Mouse (Mus musculus): ENCODE data around the gene Eif4g1. TPM values are rescaled to one million over a fixed set of nuclear protein-coding genes. Genes with fewer than 3 reads are reported as not detected.

Gene Eif4g1
- total RNA-seq (2023): 100 to 1,000 TPM; 147 to 161 TPM

DNA sequence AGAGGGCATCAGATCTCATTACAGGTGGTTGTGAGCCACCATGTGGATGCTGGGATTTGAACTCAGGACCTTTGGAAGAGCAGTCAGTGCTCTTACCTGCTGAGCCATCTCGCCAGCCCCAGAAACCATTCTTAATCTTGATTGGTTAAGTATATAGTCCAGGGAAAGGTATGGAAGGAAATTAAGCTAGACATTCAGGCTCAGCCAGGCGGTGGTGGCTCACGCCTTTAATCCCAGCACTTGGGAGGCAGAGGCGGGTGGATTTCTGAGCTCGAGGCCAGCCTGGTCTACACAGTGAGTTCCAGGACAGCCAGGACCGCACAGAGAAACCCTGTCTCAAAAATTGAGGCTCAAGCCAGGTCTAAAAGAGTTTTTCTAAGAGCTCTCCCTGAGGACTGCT, at the start of gene Eif4g1:
Eif4g1 (plus strand) TSS at position 301 of the 400 bp plus-strand sequence.

GRCm38 (mm10) chr16:20621191-20621990, 46.7 kb upstream of the Eif4g1 start, which contains the start of gene Camk2n2:
Camk2n2 (minus strand) TSS chr16:20621287.

DNA sequence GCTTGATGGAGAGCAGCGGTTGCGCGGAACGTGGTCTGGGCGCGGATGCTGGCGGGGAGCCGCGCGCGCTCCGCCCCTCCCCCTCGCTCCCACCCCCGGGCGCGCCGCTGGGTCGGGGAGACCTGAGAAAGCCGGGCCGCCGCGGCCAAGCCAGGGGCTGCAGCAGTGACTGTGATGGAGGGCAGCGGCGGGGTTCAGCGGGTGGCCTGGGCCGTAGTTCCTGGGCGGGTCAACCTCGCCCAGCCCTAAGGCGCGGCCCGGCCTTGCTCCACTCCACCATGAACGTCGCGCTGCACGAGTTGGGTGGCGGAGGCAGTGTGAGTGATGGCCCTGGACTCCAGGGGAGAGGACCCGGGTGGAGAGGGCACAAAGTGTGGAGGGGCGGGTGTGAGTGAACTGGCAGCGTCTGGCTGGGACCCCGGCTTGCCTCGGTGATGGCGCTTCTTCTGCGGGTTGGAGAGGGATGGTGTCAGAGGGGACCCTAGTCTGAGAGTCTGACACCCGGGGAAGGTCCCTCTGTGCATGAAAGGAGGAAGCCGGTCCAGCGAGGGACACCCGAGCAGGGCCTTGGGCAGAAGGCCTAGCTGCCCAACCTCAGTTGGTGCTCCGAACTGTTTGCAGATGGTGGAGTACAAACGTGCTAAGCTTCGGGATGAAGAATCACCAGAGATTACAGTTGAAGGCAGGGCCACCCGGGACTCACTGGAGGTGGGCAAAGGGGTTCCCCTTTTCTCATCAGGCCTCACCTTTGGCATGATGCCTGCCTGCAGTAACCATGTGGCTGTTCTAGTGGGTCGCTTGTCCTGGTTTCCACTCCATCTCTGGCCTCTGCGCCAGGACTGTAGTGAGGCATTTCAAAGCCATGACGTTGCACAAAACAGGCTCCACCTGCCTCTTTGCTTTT, 38.1 kb upstream of the Eif4g1 start, which contains the start of gene Ece2:
Ece2 (plus strand) TSS at position 98 of the 904 bp plus-strand sequence.

GRCm38 (mm10) chr16:20651076-20651946, 16.8 kb upstream of the Eif4g1 start, which contains the start of gene Psmd2:
Psmd2 (plus strand) TSS chr16:20651652.

DNA sequence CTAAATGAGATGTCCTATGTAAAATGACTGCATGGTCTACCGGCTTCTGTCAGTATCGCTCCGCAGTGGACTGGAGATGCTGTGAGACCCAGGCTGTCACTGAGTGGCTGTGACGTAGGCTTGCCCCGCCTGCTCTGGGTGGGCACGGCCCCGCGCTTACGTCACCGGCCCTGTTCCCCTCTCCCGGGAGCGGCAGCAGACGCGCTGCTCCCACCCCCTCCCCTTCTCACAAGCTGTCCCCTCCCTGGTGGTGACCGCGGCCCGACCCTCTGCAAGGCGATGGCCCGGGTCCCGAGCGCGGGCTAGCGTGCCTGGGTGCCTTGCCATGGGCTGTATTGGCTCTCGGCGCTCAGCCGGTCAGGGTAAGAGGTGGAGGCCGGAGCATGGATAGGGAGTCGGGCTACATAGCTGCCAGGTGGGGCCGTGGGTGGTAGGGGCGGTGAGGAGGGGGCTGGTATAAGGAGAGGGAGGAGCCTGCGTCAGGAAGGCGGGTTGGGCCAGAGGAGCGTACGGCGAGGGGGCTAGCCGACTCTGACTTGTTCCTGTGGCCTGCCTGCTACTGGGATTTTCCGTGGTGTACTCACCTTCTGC, 25.1 kb downstream of the Eif4g1 start, which contains the start of gene Fam131a:
Fam131a (plus strand) TSS at position 131 of the 591 bp plus-strand sequence.

DNA sequence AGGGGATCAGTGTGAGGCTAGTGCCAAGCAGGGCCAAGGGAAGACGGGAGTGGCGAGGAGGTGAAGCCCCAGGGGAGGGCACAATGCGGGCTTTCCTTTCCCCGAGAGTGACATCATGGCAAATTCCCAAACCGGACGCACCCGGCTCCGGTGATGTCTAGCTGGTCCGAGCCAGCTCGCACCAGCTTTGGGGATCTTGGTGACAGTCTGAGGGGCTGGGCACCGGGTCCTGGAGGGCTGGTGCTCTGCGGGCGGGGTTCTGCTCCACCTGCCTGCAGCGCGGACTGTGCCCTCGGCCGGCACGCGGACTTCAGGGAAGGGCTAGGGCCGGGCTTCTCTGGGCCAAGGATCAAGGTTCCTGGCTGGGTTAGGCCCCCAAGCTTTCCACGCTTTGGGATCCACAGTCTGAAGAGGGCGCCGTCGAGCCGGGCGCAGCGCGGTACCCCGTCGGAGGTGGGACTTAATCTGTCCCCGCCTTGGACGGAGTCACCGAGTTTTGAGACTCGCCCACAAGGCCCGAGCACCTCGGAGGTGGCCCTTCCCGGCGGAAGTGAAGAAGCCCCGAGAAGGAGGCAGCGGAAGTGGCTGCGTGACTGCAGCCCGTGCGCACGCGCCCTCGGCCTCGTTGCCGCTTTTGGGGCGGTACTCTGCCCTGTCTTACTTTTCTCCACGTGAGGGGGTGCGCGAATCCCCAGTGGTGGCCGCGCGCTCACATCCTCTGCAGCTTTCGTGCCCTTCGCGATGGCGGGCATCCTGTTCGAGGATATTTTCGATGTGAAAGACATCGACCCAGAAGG, 49.3 kb downstream of the Eif4g1 start, which contains the start of the genes Polr2h and Clcn2:
Polr2h (plus strand) TSS at position 485 of the 797 bp plus-strand sequence.
Clcn2 (minus strand) TSS at position 566 of the 797 bp plus-strand sequence.

DNA sequence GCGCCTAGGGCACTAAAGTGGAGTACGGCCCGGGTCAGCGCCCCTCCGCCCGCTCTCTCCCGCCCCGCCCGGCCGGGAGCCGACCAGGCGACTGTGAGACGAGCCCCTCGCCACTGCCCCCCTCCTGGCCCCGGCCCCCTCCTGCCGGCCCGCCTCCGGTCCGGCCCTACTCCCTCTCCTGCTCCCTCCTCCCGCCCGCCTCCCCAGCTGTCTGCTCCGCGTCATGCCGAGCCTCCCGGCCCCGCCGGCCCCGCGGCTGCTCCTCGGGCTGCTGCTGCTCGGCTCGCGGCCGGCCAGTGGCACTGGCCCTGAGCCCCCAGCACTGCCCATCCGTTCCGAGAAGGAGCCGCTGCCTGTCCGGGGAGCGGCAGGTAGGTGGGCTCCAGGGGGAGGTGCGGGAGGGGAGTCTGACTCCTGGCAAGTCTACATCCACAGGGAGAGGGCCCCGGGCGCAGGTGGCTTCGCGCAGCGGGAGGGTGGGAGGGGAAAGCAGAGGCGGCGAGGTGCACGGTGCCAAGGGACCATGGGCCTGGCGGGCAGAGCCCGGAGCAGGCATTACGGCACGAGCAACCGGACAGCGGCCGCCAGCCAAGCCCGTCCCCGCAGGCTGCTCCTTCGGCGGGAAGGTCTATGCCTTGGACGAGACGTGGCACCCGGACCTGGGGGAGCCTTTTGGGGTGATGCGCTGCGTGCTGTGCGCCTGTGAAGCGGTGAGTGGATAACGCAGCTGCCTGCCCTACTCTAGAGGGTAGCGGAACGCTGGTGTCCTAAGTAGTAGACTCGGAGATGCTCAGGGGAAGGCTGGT, 65.0 kb downstream of the Eif4g1 start, which contains the start of gene Chrd:
Chrd (plus strand) TSS at position 203 of the 806 bp plus-strand sequence.

GRCm38 (mm10) chr16:20733731-20734730, 65.9 kb downstream of the Eif4g1 start, which contains the start of gene Thpo:
Thpo (minus strand) TSS chr16:20734511.

Other genes starting within 250 kb of the Eif4g1 start
- 100 to 1,000 TPM in 1 of 2 experiments, 10 to 100 TPM in 1; 83.4 to 102 TPM for gene Abcc5, start 241.9 kb upstream of the Eif4g1 start, total RNA-seq (2023)
- gene Eif2b5, start 169.5 kb upstream of the Eif4g1 start, total RNA-seq (2023): 10 to 100 TPM; 22.6 to 22.8 TPM
- 10 to 100 TPM; 26.5 to 28.0 TPM for gene Dvl3, start 151.3 kb upstream of the Eif4g1 start, total RNA-seq (2023)
- gene Ap2m1, start 132.8 kb upstream of the Eif4g1 start, total RNA-seq (2023): 100 to 1,000 TPM; 190 to 204 TPM
- gene Abcf3, start 119.7 kb upstream of the Eif4g1 start, total RNA-seq (2023): 10 to 100 TPM; 45.4 to 46.1 TPM
- gene Vwa5b2, start 78.8 kb upstream of the Eif4g1 start, total RNA-seq (2023): not detected
- gene Eef1akmt4, start 56.7 kb upstream of the Eif4g1 start, total RNA-seq (2023): 1 to 10 TPM; 3.9 to 5.5 TPM
- not detected for gene Gm49333, start 56.7 kb upstream of the Eif4g1 start, total RNA-seq (2023)
- 1 to 10 TPM; 6.4 to 7.1 TPM for gene Alg3, start 56.6 kb upstream of the Eif4g1 start, total RNA-seq (2023)
- gene Camk2n2, start 47.0 kb upstream of the Eif4g1 start, total RNA-seq (2023): 1 to 10 TPM; 1.2 to 1.3 TPM
- under 1 TPM in 1 of 2 experiments, not detected in 1; 0.18 TPM for gene Ece2, start 38.5 kb upstream of the Eif4g1 start, total RNA-seq (2023)
- 100 to 1,000 TPM; 106 to 110 TPM for gene Psmd2, start 16.7 kb upstream of the Eif4g1 start, total RNA-seq (2023)
- under 1 TPM; 0.42 to 0.86 TPM for gene Fam131a, start 24.9 kb downstream of the Eif4g1 start, total RNA-seq (2023)
- gene Polr2h, start 49.4 kb downstream of the Eif4g1 start, total RNA-seq (2023): 1 to 10 TPM; 7.9 to 8.2 TPM
- 1 to 10 TPM; 4.8 to 5.6 TPM for gene Clcn2, start 49.4 kb downstream of the Eif4g1 start, total RNA-seq (2023)
- gene Chrd, start 64.8 kb downstream of the Eif4g1 start, total RNA-seq (2023): not detected
- not detected for gene Thpo, start 66.2 kb downstream of the Eif4g1 start, total RNA-seq (2023)

All from neutrophil, adult 83 days (primary cell).